Mouse (Mus musculus) urinary bladder, postnatal 0 days (tissue): ENCODE results near the gene Klrc3. TPM values are rescaled to one million over a fixed set of nuclear protein-coding genes. Genes with fewer than 3 reads are reported as not detected.

ENCODE experiments used
- microRNA-seq: library from miRNA; unstranded; fragments of <30 nt; microRNA quantifications from one replicate; pipeline ENCODE4, GENCODE M21; 2016
- polyA plus RNA-seq: library from polyadenylated mRNA; unstranded; fragments of >200 nt; fragmentation: Nextera tagmentation; extraction: Ambion mirVana; gene quantifications from 2 replicates; pipeline ENCODE4 v1.2.1, GENCODE M21; 2015

Gene Klrc3
- polyA plus RNA-seq: not detected in 2 replicates

DNA sequence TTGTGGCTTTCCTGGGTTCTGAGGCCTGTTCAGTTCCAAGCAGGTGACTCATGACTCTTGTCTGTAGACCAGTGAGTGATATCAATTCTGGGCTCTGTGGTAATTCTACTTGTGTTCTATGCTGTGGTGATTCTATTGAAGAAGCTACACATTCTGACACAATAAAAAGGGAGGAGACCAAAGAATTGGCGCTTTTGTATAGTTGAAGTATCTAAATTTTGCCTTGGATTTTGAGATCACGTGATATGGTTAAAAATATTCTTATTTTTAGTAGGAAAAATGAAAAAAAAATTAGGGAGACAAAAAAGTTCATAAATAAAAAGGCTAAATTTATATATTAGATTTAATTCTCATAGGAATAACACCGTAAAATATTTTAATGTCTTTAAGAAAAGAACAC, at the start of gene Klrc3:
Klrc3 (minus strand) TSS at position 101 of the 400 bp plus-strand sequence.

GRCm38 (mm10) chr6:129678873-129679272, 35.7 kb upstream of the Klrc3 start, which contains the start of gene Klrc1:
Gene Klrc1, minus strand, starts transcription at chr6:129678973.

DNA sequence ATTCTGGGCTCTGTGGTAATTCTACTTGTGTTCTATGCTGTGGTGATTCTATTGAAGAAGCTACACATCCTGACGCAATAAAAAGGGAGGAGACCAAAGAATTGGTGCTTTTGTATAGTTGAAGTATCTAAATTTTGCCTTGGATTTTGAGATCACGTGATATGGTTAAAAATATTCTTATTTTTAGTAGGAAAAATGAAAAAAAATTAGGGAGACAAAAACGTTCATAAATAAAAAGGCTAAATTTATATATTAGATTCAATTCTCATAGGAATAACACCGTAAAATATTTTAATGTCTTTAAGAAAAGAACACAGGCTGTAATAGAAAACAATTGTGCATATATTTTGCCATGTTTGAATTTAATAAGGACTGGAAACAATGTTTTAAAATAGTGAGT, 17.5 kb upstream of the Klrc3 start, which contains the start of gene Klrc2:
Klrc2 (minus strand) TSS at position 101 of the 400 bp plus-strand sequence.

GRCm38 (mm10) chr6:129623735-129624134, 19.4 kb downstream of the Klrc3 start, which contains the start of gene Klrk1:
Gene Klrk1, minus strand, starts transcription at chr6:129623864.

DNA sequence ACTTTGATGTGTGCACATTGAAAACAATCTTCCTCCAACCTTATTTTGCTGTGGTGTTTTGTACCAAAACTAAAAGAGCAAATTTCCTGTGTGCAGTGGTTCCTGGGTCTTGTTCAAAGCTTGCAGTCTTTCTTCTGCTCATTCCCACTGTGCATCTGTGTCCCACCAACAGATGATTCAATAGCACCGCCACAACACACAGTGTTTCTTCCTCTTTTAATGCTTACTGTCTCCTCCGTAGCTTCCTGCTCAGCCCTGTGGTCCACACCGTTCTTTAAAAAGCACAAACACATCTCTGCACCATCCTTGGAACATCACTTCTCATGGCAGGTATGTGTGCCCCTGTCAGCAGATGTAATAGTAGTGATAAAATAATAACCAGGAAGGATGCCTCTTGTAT, 51.6 kb downstream of the Klrc3 start, which contains the start of gene Klrd1:
Klrd1 (plus strand) TSS at position 275 of the 400 bp plus-strand sequence.

Small RNA genes lying within 50 kb of the gene (microRNA-seq; reads per million reads assigned to microRNA genes)
- not detected for gene Mir680-1

Other genes with a start within 250 kb of the Klrc3 start
- gene Clec1b, start 246.0 kb downstream of the Klrc3 start, polyA plus RNA-seq: 0.28 and 1.9 TPM in 2 replicates
- gene Clec9a, start 234.5 kb downstream of the Klrc3 start, polyA plus RNA-seq: not detected in 2 replicates
- gene Clec1a, start 191.3 kb downstream of the Klrc3 start, polyA plus RNA-seq: 1.1 and 1.3 TPM in 2 replicates
- gene Olr1, start 136.2 kb downstream of the Klrc3 start, polyA plus RNA-seq: 1.4 and 16.2 TPM in 2 replicates
- not detected in 2 replicates for gene Tmem52b, start 130.8 kb downstream of the Klrc3 start, polyA plus RNA-seq
- gene Gabarapl1, start 110.2 kb downstream of the Klrc3 start, polyA plus RNA-seq: 41.1 and 44.2 TPM in 2 replicates
- not detected in 2 replicates for gene Klre1, start 65.4 kb downstream of the Klrc3 start, polyA plus RNA-seq
- not detected in 2 replicates for gene Klrd1, start 51.6 kb downstream of the Klrc3 start, polyA plus RNA-seq
- not detected in 2 replicates for gene Klrk1, start 19.5 kb downstream of the Klrc3 start, polyA plus RNA-seq
- gene Klrc2, start 17.4 kb upstream of the Klrc3 start, polyA plus RNA-seq: not detected in 2 replicates
- not detected in 2 replicates for gene Klrc1, start 35.6 kb upstream of the Klrc3 start, polyA plus RNA-seq
- gene Klri1, start 73.8 kb upstream of the Klrc3 start, polyA plus RNA-seq: not detected in 2 replicates
- gene Klri2, start 97.1 kb upstream of the Klrc3 start, polyA plus RNA-seq: not detected in 2 replicates
- not detected in 2 replicates for gene Gm156, start 140.9 kb upstream of the Klrc3 start, polyA plus RNA-seq
- gene Gm17631, start 219.3 kb upstream of the Klrc3 start, polyA plus RNA-seq: not detected in 2 replicates
- not detected in 2 replicates for gene Klra17, start 233.3 kb upstream of the Klrc3 start, polyA plus RNA-seq